Mouse (Mus musculus): Measurements from ENCODE around the gene Cdv3. TPM values are rescaled to one million over a fixed set of nuclear protein-coding genes. Genes with fewer than 3 reads are reported as not detected.

Cdv3 gene
- 223 and 327 TPM in 2 replicates for polyA plus RNA-seq (2012)

DNA sequence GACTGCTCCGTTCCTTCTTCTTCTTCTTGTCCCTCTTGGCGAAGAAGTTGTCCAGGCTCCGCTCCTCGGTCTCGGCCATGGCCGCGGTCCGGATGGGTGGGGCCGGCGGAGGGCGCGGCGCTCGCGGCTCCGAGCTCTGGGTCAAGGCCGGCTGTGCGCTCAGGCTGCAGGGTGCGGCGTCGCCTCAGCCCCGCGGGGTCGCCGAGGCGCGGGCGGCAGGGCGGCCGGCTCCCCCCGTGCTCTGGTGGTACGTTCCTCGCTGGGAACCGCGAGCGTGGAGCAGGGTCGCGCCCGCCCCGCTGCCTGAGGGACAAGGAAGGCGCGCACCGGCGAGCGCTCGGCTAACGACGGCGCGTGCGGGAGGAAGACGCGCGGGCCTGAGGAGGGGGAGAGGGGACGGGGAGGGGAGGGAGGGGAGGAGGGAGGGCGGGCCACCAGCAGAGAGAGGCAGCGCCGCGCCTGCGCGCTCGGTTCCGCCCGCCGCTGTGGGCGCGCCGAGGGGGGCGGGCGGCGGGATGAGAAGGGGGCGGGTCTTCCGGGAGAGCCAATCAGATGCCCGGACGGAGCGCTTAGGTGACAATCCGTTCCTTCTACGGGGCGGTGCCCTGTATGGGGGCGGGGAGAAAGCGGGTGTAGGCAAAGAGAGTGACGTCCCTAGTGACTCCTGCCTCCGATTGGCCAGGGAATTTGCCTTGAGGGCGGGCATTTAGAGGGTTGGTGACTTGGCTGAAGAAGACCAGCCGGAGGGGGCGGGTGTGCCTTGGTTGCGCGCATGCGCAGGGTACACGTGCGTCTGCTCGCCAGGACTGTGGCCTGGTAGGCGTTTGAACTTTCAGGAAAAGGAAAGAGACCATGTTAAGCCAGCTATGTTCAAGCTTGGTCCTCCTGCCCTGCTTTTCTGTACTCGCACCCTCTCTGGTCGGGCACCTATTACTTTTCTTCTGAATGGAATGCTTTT, at the start of gene Cdv3:
TSS of gene Cdv3 (minus strand) at position 551 of the 958 bp plus-strand sequence.

DNA sequence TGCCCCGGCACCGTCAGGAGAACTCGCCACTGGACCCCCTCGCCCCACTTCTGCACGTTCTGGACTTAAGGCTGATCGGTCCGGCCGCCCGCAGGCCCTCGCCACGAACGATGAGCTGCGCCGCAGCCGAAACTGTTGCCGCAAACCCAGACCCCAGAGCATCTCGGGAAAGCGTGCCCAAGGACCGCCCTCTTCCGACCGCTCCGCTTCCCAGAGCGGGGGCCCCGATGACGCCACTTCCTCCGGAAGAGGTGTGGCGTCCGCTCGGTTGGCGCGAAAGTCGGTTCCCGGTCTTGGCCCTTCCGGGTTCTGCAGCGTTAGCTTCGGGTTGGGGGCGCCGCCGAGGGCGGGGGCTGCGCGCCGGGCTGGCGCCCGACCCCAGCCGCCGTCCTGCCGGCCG, 60.7 kb downstream of the Cdv3 start, which contains the start of the genes 1300017J02Rik and Topbp1:
TSS of gene 1300017J02Rik (minus strand) at position 156 of the 400 bp plus-strand sequence.
TSS of gene Topbp1 (plus strand) at position 289 of the 400 bp plus-strand sequence.

Other genes with a start within 250 kb of the Cdv3 start
- gene Srprb, start 163.7 kb downstream of the Cdv3 start, polyA plus RNA-seq (2012), result 31.3 and 33.7 TPM in 2 replicates
- gene Gm20425, start 135.5 kb downstream of the Cdv3 start, polyA plus RNA-seq (2012), result 1.8 TPM in 1 of 2 replicates, not detected in the other
- gene Trf, start 135.4 kb downstream of the Cdv3 start, polyA plus RNA-seq (2012), result 32.9 and 39.2 TPM in 2 replicates
- 1.1 and 1.5 TPM in 2 replicates for gene 1300017J02Rik, start 60.8 kb downstream of the Cdv3 start, polyA plus RNA-seq (2012)
- 38.4 and 45.0 TPM in 2 replicates for gene Topbp1, start 60.6 kb downstream of the Cdv3 start, polyA plus RNA-seq (2012)
- gene Bfsp2, start 114.6 kb upstream of the Cdv3 start, polyA plus RNA-seq (2012), result 3.1 and 4.7 TPM in 2 replicates